Mouse (Mus musculus) liver (tissue): ENCODE data around the gene Dnah11.

Experiments
- DNase-seq: peaks from one replicate; pipeline ENCODE4 v3.0.0-alpha.2; 2020; ENCODE audit warnings: mixed read lengths

Dnah11 gene

GRCm38 (mm10) chr12:117857023-117857422, 341.8 kb downstream of the Dnah11 start:
- DNase-seq, result no peak

DNA sequence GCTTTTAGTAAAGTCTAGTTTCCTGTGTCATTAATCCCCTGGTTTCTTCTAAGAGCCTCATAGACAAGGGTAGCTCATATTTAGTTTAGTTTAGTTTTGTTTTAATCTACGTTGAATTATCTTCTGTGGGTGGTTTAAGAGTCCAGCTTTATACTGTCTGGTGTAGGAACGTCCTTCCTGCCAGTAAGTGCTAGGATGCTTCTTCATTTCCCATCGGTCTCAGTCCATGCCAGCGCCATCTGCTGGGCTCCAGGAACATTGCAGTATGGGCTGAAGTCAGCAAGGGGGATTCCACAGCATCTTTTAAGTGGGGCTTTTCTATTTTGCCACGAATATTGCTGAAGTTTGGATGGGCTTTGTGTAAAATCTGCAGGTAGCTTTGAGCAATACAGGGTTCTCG, 345.5 kb downstream of the Dnah11 start:
- DNase-seq, result peak; percentile 53

DNA sequence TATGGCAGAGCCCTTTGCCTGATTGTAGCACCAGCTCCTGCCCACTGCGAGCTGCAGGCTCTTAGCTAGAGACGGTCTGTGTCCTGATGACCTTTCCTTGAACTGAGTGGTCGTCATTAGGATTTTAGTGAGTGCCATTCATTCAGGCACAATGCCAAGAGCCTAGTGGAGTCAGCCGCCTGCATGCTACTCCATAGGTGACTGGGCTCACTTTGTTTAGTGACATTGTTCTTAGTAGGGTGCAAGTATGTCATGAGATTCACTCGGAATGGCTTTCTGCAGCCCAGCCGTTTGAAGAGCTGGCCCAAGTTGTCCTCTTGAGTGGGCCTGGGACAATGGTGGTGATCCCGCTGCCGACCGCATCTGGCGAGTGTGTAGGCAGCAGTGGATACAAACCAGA, 348.4 kb downstream of the Dnah11 start:
- no peak for DNase-seq

DNA sequence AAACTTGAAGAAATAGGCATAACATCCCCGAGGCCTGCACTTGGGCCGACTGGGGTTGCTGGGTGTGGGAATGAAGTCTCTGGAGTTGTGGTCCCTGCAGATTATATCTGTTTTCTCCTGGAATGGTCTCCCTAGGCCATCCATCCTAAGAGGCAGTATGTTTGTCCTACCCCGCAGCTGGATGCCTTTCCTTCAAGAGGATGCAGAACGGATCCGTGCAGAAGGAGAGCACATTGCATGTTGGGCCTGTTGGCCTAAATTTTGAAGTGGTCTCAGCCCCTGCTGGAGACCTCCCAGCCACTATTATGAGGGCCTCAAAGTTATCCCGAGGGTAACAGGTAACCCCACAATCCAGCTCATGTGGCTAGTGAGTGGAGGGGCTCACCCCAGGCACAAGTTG, 350.2 kb downstream of the Dnah11 start:
- DNase-seq, result no peak

DNA sequence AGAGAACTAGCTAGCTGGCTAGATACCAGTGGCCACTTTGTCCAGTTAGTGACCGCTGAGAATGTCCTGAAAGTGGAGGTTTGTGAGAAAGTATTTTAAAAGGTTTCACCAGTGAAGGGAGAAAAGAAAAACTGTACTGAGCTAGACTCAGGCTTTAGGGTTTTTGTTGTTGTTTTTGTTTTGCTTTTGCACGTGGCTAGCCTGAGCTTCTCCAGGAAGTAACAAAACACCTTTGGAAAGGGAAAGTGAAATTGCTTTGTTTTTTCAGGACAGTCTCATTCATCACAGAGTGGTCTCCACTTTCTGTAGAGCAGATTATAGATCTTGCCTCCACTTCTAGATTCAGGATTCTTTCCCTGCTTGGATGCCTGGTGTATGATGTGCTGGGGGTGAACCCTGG, 353.9 kb downstream of the Dnah11 start:
- no peak for DNase-seq

DNA sequence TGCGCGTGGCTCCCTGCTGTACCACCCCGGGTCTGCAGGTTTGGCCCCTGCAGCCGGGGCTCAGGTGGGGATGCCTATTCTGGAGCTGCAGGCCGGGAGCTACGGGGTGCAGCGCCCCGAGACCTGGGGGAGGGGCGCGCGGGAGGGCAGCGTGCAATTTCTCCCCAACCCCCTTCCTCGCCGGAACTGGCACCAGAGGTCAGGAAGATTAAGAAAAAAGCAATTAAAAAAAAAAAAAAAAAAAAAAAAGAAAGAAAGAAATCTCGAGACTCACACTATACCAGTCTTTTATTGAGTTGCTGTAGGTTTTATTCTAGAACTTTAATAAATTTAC, 354.8 kb downstream of the Dnah11 start:
- no peak for DNase-seq

DNA sequence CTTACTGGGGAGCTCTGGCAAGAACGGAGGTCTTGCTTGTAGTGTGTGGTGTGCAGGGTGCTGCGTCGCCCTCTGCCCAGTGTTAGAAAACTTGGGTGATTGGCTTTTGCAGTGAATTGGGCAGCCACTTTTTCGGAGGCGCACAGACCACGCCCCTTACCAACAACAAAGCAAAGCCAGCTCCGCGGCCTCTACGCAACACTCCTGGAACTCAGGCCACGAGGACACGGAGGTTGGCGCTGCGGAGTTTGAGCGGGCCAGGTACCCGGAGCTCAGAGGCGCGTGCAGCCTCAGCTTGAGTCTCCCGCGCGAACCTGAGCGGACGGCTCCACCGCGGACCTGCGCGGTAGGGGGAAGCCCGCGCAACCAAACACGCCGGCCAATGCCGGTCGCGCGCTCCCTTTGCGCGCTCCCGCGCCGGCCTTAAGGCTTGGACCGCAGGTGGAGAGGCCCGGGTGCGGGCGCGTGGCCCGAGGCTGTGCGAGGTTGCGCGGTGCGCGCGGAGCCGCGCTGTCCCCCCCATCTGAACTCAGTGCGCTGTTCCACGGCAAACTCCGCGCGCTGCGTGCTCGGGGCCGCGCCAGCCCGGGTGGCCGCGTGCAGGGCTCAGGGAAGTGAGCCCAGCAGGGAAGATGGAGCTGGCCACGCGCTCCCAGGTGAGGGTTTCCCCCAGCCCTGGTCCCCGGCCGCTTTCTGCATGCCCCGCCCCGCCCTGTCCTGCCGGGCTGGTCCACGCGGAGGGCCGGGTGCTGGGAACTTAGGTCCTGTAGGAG, 355.4 kb downstream of the Dnah11 start:
- peak; percentile 66 for DNase-seq

GRCm38 (mm10) chr12:117842676-117843075, 356.2 kb downstream of the Dnah11 start:
- DNase-seq, result no peak

GRCm38 (mm10) chr12:117840705-117841104, 358.1 kb downstream of the Dnah11 start:
- no peak for DNase-seq

DNA sequence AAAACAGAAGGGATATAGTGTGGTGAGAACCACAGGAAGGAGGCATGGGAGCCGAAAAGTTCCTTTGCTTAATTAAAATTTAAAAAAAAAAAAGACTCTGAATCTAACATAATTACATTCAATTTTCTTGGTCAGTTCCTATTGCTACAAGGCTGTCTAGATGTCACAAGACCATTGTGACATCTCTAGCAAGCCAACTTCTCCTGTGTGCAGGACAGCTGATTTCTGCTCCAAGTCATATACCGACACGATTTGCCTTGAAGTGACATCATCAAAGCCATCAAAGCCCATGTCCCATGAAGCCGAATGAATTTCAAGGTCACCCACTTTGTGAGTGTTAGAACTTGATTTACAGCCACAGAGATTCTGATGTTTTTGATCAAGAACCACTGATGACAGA, 361.5 kb downstream of the Dnah11 start:
- no peak for DNase-seq

DNA sequence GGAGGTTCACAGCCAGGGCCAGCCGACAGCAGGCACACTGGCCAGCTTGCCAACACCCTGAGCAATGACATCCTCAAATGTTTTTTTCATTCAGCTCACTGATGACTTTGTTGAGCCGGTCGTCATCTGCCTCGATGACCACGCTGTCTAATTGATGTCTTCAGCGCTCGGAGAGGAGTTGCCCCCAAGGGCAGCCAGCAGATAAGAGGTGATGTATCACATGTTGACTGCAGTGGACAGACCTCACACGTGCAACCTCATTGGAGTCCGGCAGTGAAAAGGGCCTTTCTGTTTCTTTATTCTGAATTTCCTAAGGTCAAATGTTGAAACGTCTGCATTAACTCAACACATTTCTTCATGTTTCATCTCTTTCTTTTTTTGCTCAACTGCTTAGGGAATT, 363.5 kb downstream of the Dnah11 start:
- DNase-seq, result no peak

DNA sequence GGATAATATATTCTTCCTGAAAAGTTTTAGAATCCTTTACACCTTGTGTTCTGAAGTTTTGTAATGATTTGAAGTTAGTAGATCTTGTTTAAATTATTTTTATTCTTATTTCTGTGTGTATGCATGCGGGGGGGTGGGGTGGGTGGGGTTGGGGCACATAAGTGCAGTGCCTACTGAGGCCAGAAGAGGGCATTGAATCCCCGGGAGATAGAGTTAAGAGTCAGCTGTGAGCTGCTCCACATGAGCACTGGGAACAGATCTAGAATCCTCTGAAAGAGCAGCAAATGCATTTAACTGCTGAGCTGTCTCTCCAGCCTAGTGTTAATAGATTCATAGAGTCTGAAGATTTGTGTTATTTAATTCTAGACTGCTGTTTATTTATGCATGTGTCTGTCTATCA, 364.2 kb downstream of the Dnah11 start:
- DNase-seq, result no peak

DNA sequence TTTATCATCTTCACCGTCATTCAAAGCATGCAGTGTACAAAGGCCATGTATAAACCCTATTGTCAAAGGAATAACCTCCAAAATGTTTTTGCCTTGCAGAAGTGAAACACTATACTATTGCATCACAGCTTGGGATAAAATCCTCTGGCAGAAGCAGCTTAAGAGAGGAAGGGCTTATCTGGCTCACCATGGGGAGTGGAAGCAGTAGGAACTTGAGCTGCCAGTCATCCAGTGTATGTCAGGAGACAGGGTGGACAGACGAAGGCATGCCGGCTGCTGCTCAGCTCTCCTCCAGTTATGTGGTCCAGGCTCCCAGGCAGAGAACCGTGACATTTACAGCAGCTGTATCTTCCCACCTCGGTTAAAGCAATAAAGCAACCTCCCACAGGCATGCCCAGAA, 366.7 kb downstream of the Dnah11 start:
- DNase-seq, result no peak

DNA sequence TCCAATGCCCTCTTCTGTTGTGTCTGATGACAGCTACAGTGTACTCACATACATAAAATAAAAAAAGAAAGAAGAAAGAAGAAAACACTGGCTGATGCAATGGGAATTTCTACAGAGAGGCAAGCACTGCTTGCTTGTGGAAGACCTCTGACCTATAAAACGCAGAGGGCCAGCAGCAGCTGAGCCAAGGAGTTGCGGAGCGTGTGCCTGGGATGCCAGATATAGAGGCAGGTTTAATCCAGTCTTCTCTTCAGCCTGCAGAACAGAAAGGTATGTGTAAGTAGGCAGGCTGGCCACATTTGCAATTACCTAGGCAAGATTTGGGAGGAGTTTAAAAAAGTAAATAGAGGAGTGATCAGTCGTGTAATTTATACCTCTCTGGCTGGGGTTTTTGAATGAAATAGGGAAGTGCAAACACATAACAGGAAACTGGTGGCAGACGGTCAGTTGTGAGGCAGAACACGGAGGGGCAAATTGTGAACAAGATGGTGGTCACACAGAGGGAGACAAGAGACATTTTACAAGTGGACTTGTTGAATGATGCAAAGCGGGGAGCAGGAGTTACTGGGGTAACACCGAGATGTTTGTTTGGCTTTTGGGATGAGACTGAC, 367.4 kb downstream of the Dnah11 start:
- DNase-seq, result no peak

- DNase-seq, result no peak
Measured at GRCm38 (mm10) chr12:117828350-117828749, 370.5 kb downstream of the Dnah11 start.
